Mouse (Mus musculus) MEL (cell line): ENCODE results near the gene Gm16181. TPM values are rescaled to one million over a fixed set of nuclear protein-coding genes. Genes with fewer than 3 reads are reported as not detected.

Source experiments
- DNase-seq: peaks from one replicate; pipeline ENCODE4 v3.0.0; 2011; ENCODE audit warnings: low read depth, low spot score
- H3K27ac ChIP-seq: 2 replicates; pipeline ENCODE4 v1.5.1; 2012; ENCODE audit warnings: low read depth, mild to moderate bottlenecking, control low read depth, low read length, moderate library complexity; ENCODE audit not compliant: control insufficient read depth
- H3K27me3 ChIP-seq, 2 experiments: fragments of 150-350 bp in 1 of 2; sonication (generic) in 1 of 2; 2 replicates each; pipeline ENCODE4 v1.6.1; 2012; ENCODE audit warnings: low read length in 2 of 2, mild to moderate bottlenecking in 2 of 2, improper control_type of control experiment in 1 of 2, moderate library complexity in 1 of 2; ENCODE audit not compliant: insufficient read depth in 2 of 2, control insufficient read depth in 1 of 2
- H3K36me3 ChIP-seq, 2 experiments: 2 replicates each; pipeline ENCODE4 v1.6.1; 2012 to 2014; ENCODE audit warnings: low read length in 2 of 2, improper control_type of control experiment in 1 of 2, inconsistent platforms in 1 of 2, mild to moderate bottlenecking in 1 of 2; ENCODE audit not compliant: insufficient read depth in 2 of 2, control insufficient read depth in 1 of 2
- H3K4me1 ChIP-seq, 2 experiments: fragments of 150-350 bp in 1 of 2; sonication (generic) in 1 of 2; 2 replicates each; pipeline ENCODE4 v1.6.1; 2012; ENCODE audit warnings: low read length in 2 of 2, improper control_type of control experiment in 1 of 2, mild to moderate bottlenecking in 1 of 2; ENCODE audit not compliant: insufficient read depth in 2 of 2, control insufficient read depth in 1 of 2
- H3K4me3 ChIP-seq, 2 experiments: fragments of 150-350 bp in 1 of 2; sonication (generic) in 1 of 2; 2 replicates each; pipeline ENCODE4 v1.5.1; 2012; ENCODE audit warnings: low read depth in 2 of 2, low read length in 2 of 2, mild to moderate bottlenecking in 2 of 2, moderate library complexity in 2 of 2, control low read depth in 1 of 2, improper control_type of control experiment in 1 of 2; ENCODE audit not compliant: control insufficient read depth in 1 of 2, insufficient read depth in 1 of 2
- H3K79me2 ChIP-seq: 2 replicates; pipeline ENCODE4 v1.6.1; 2012; ENCODE audit warnings: mild to moderate bottlenecking, low read length, moderate library complexity; ENCODE audit not compliant: control insufficient read depth, poor library complexity, insufficient read depth
- H3K9ac ChIP-seq: 2 replicates; pipeline ENCODE4 v1.6.1; 2012; ENCODE audit warnings: low read depth, mild to moderate bottlenecking, control low read depth, low read length, moderate library complexity; ENCODE audit not compliant: control insufficient read depth, poor library complexity, severe bottlenecking
- H3K9me3 ChIP-seq: fragments of 150-350 bp; sonication (generic); replicated peaks from 2 replicates; pipeline ENCODE4 v1.6.1; 2012; ENCODE audit warnings: mild to moderate bottlenecking, low read length, improper control_type of control experiment, moderate library complexity; ENCODE audit not compliant: insufficient read depth
- CHD2 ChIP-seq: IDR thresholded peaks from 2 replicates; pipeline ENCODE4 v1.6.1; 2011; ENCODE audit warnings: low read length, improper control_type of control experiment
- CTCF ChIP-seq, 3 experiments: IDR thresholded peaks in 2 of 3; conservative IDR thresholded peaks in 1 of 3; 2 replicates each; pipeline ENCODE4 v1.5.1; 2011 to 2012; ENCODE audit warnings: low read length in 3 of 3, low read depth in 2 of 3, mild to moderate bottlenecking in 2 of 3, improper control_type of control experiment in 1 of 3, inconsistent platforms in 1 of 3, mixed read lengths in 1 of 3, moderate library complexity in 1 of 3; ENCODE audit not compliant: control insufficient read depth in 1 of 3, insufficient read depth in 1 of 3, poor library complexity in 1 of 3, severe bottlenecking in 1 of 3
- EP300 ChIP-seq, 2 experiments: IDR thresholded peaks; 2 replicates each; pipeline ENCODE4 v1.6.1; 2011; ENCODE audit warnings: improper control_type of control experiment in 2 of 2, low read length in 2 of 2, low read depth in 1 of 2, mild to moderate bottlenecking in 1 of 2
- GABPA ChIP-seq: IDR thresholded peaks from 2 replicates; pipeline ENCODE4 v1.6.1; 2012; ENCODE audit warnings: low read depth, mild to moderate bottlenecking, inconsistent platforms, low read length, improper control_type of control experiment, moderate library complexity
- GATA1 ChIP-seq: IDR thresholded peaks from 2 replicates; pipeline ENCODE4 v1.6.1; 2011; ENCODE audit warnings: low read depth, low read length, improper control_type of control experiment
- HCFC1 ChIP-seq: IDR thresholded peaks from 2 replicates; pipeline ENCODE4 v1.6.1; 2012; ENCODE audit warnings: low read depth, mild to moderate bottlenecking, inconsistent platforms, low read length, improper control_type of control experiment, moderate library complexity
- MAZ ChIP-seq: IDR thresholded peaks from 2 replicates; pipeline ENCODE4 v1.6.1; 2012; ENCODE audit warnings: low read depth, mild to moderate bottlenecking, inconsistent platforms, low read length, improper control_type of control experiment
- MYB ChIP-seq: IDR thresholded peaks from 2 replicates; pipeline ENCODE4 v1.6.1; 2011; ENCODE audit warnings: mild to moderate bottlenecking, low read depth, low read length, improper control_type of control experiment
- NRF1 ChIP-seq: IDR thresholded peaks from 2 replicates; pipeline ENCODE4 v1.6.1; 2014; ENCODE audit warnings: low read depth, mild to moderate bottlenecking, inconsistent platforms, low read length, improper control_type of control experiment, moderate library complexity; ENCODE audit not compliant: poor library complexity, insufficient read depth, severe bottlenecking
- POLR2AphosphoS5 ChIP-seq: IDR thresholded peaks from 2 replicates; pipeline ENCODE4 v1.6.1; 2012; ENCODE audit warnings: low read depth, borderline replicate concordance, mild to moderate bottlenecking, inconsistent platforms, low read length, moderate library complexity, mixed read lengths
- RAD21 ChIP-seq: IDR thresholded peaks from 2 replicates; pipeline ENCODE4 v1.6.1; 2011; ENCODE audit warnings: mild to moderate bottlenecking, low read depth, low read length, improper control_type of control experiment
- RCOR1 ChIP-seq: IDR thresholded peaks from 2 replicates; pipeline ENCODE4 v1.6.1; 2012; ENCODE audit warnings: low read depth, mild to moderate bottlenecking, inconsistent platforms, low read length, improper control_type of control experiment
- SIN3A ChIP-seq: IDR thresholded peaks from 2 replicates; pipeline ENCODE4 v1.6.1; 2012; ENCODE audit warnings: low read length, improper control_type of control experiment, inconsistent platforms
- SMC3 ChIP-seq: IDR thresholded peaks from 2 replicates; pipeline ENCODE4 v1.6.1; 2011; ENCODE audit warnings: low read depth, low read length, improper control_type of control experiment
- TBP ChIP-seq: IDR thresholded peaks from 2 replicates; pipeline ENCODE4 v1.8.0; 2011; ENCODE audit warnings: low read depth, low read length, improper control_type of control experiment
- UBTF ChIP-seq: IDR thresholded peaks from 2 replicates; pipeline ENCODE4 v1.6.1; 2012; ENCODE audit warnings: low read depth, mild to moderate bottlenecking, inconsistent platforms, low read length, improper control_type of control experiment, moderate library complexity, borderline replicate concordance; ENCODE audit not compliant: insufficient read depth
- USF1 ChIP-seq: IDR thresholded peaks from 2 replicates; pipeline ENCODE4 v1.6.1; 2014; ENCODE audit warnings: low read depth, mild to moderate bottlenecking, inconsistent platforms, low read length, improper control_type of control experiment, moderate library complexity
- USF2 ChIP-seq, 2 experiments: IDR thresholded peaks; 2 replicates each; pipeline ENCODE4 v1.6.1; 2011 to 2012; ENCODE audit warnings: improper control_type of control experiment in 2 of 2, low read length in 2 of 2, borderline replicate concordance in 1 of 2, inconsistent platforms in 1 of 2, low read depth in 1 of 2, mild to moderate bottlenecking in 1 of 2; ENCODE audit not compliant: insufficient read depth in 1 of 2
- ZC3H11A ChIP-seq: IDR thresholded peaks from 2 replicates; pipeline ENCODE4 v1.6.1; 2012; ENCODE audit warnings: low read depth, mild to moderate bottlenecking, inconsistent platforms, low read length, improper control_type of control experiment
- ZMIZ1 ChIP-seq: IDR thresholded peaks from 2 replicates; pipeline ENCODE4 v1.6.1; 2012; ENCODE audit warnings: low read depth, mild to moderate bottlenecking, inconsistent platforms, low read length, improper control_type of control experiment, moderate library complexity
- polyA plus RNA-seq, 2 experiments: library from polyadenylated mRNA; stranded (reverse) in 1 of 2; unstranded in 1 of 2; fragments of >175 nt in 1 of 2; fragments of >200 nt in 1 of 2; gene quantifications; 2 replicates each; pipeline versions ENCODE4 v1.2.1 to v1.2.4; 2012; ENCODE audit warnings: low replicate concordance in 2 of 2, low read depth in 1 of 2; ENCODE audit not compliant: insufficient read length in 2 of 2, insufficient read depth in 1 of 2, missing spikeins in 1 of 2
- total RNA-seq: library from RNA; depleted of rRNA; stranded (reverse); fragments of 300-350 nt; gene quantifications from 2 replicates; pipeline ENCODE4 v1.2.3, GENCODE M21; 2012

Gm16181 gene
- total and polyA plus RNA-seq, 3 experiments: 0.58 TPM; not detected in 2

DNA sequence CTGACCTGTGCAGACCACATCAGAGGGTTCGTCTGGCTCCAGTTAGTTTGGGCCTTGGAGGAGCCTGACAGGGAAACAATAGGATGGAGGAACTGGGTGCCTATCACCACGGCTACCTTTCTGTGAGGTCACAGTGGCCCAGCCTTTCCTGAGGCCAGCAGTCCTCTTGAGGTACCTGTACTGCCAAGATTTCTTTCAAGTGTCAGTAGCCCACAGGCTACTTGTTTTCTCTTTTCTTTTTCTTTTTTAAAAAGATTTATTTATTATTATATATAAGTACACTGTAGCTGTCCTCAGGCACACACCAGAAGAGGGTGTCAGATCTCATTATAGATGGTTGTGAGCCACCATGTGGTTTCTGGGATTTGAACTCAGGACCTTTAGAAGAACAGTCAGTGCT is 44.7 kb upstream of the Gm16181 start, which contains the start of gene Aif1:
Gene Aif1 (minus strand): TSS at position 101 of the 400 bp plus-strand sequence.
- peaks cover 12 to 22% of the 10 kb centered on the region in 2 experiments for H3K4me1 ChIP-seq
- no peak for DNase-seq
- no peak within 1 kb of the TSS for H3K9ac ChIP-seq
- peak within 1 kb of the TSS; percentile 39 for H3K27ac ChIP-seq
- H3K36me3 ChIP-seq: peaks cover 0 to 15% of the 10 kb centered on the region in 2 experiments; a peak in 2 of 4 replicates
- H3K27me3 ChIP-seq: no peaks in the 10 kb centered on the region
- H3K4me3 ChIP-seq: no peak within 1 kb of the TSS
- H3K9me3 ChIP-seq: no peaks in the 10 kb centered on the region
- TF ChIP-seq NRF1 (no peak), MYB (no peak), MAZ (no peak), HCFC1 (no peak), GABPA (no peak), RCOR1 (no peak), TBP (no peak), CHD2 (no peak), CTCF (IDR thresholded peaks at IDR 0.05 in 2 of 3, conservative IDR thresholded peaks at IDR 0.05 in 1 of 3; ENCODE audit: control insufficient read depth in 1 of 3, insufficient read depth in 1 of 3, low read depth in 2 of 3, low read length in 3 of 3, poor library complexity in 1 of 3, severe bottlenecking in 1 of 3) (no peak), SMC3 (no peak), USF2 (IDR thresholded peaks at IDR 0.05; ENCODE audit: borderline replicate concordance in 1 of 2, insufficient read depth in 1 of 2, low read depth in 1 of 2, low read length in 2 of 2) (no peak), USF1 (no peak), EP300 (IDR thresholded peaks at IDR 0.05; ENCODE audit: low read depth in 1 of 2, low read length in 2 of 2) (no peak), ZMIZ1 (no peak), POLR2AphosphoS5 (no peak), RAD21 (no peak)
- H3K79me2 ChIP-seq: no peaks in the 10 kb centered on the region

DNA sequence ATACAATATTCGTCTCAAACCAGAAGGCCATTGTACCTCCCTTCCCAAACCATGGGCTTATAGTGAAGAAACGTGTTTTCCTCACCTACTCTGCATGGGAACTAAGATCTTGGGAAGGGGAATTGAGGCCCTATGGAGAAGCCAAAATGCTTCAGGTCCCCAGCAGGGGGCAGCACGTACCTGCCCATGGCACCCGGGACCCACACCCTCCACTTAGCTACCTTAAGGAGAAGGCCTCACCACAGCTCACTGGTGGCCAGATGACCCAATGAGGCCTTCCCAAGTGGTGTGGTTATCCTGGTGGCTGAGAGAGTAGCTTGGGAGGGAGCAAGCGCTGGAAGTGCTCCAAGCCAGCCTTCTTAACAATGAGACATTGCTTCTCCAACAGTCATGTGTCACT is 42.1 kb upstream of the Gm16181 start:
- TF ChIP-seq ZC3H11A (peak; percentile 96), UBTF (no peak), RAD21 (peak; percentile 98), SMC3 (peak; percentile 98), USF2 (IDR thresholded peaks at IDR 0.05; ENCODE audit: borderline replicate concordance in 1 of 2, insufficient read depth in 1 of 2, low read depth in 1 of 2, low read length in 2 of 2) (no peak), MYB (no peak), HCFC1 (no peak), GATA1 (no peak), CTCF (IDR thresholded peaks at IDR 0.05 in 2 of 3, conservative IDR thresholded peaks at IDR 0.05 in 1 of 3; ENCODE audit: control insufficient read depth in 1 of 3, insufficient read depth in 1 of 3, low read depth in 2 of 3, low read length in 3 of 3, poor library complexity in 1 of 3, severe bottlenecking in 1 of 3) (peak; percentile 91 to 98 (median 97)), SIN3A (peak; percentile 53)
- TF ChIP-seq, all 39 proteins: peak for 5
- peak; percentile 82 for DNase-seq
- no peaks in the 10 kb centered on the region for H3K27me3 ChIP-seq

More for the DNA sequence above, 42.1 kb upstream of the Gm16181 start:
- no peak overlapping the region for H3K27ac ChIP-seq
- H3K9me3 ChIP-seq: no peaks in the 10 kb centered on the region
- peaks cover 7 to 9% of the 10 kb centered on the region in 2 experiments for H3K4me1 ChIP-seq
- no peak overlapping the region for H3K4me3 ChIP-seq
- H3K9ac ChIP-seq: no peak overlapping the region
- H3K36me3 ChIP-seq: peaks cover 0 to 12% of the 10 kb centered on the region in 2 experiments; a peak in 2 of 4 replicates
- H3K79me2 ChIP-seq: no peaks in the 10 kb centered on the region
